Mouse (Mus musculus) adrenal gland, postnatal 4 days (tissue): ENCODE data around the gene Tceal7. TPM values are rescaled to one million over a fixed set of nuclear protein-coding genes. Genes with fewer than 3 reads are reported as not detected.
"Not testable (repeated sequence)": the region's sequence is repeated elsewhere in the genome, so short reads cannot be mapped to it uniquely, and the experiment has no call there.

ENCODE experiments used
- DNase-seq, 2 experiments: peaks; one replicate each; pipeline ENCODE4 v3.0.0; 2021 to 2022; ENCODE audit warnings: low spot score in 2 of 2, mixed read lengths in 2 of 2
- microRNA-seq: library from miRNA; unstranded; fragments of <30 nt; microRNA quantifications from one replicate; pipeline ENCODE4 v1.2.0, GENCODE M21; 2021
- total RNA-seq, 2 experiments: library from RNA; stranded (reverse); gene quantifications; 2 replicates each; pipeline ENCODE4 v1.2.3; 2021

Gene Tceal7
- total RNA-seq, 2 experiments from 2014 or later, result 7.6 to 42.3 TPM

DNA sequence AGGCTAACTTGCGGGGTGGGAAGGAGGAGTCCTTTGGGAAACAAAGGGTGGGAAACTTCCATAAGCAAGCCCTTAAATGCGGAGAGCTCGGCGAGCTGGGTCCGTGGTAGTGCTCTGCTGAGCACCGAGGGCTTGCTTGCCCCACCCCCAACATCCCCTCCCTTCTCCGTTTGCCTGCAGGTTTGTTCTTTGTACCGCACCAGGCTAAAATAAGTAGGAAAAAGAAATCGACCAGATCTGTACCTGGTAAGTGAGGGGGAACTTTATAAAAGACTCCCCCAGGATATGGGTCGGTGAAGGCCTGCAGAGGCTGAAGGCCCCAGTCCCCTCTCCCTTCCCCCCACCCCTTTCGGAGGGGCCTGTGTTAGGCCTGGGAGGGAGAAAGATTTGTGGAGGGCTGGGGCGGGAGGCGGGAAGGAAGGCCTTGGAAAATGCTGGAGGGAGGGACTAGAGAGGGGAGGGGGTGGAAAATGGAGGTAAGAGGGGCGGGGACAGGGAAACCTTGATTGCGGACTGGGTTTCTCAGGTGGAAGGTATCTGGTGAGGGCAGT lies 31.0 kb downstream of the Tceal7 start:
- no peak for DNase-seq

DNA sequence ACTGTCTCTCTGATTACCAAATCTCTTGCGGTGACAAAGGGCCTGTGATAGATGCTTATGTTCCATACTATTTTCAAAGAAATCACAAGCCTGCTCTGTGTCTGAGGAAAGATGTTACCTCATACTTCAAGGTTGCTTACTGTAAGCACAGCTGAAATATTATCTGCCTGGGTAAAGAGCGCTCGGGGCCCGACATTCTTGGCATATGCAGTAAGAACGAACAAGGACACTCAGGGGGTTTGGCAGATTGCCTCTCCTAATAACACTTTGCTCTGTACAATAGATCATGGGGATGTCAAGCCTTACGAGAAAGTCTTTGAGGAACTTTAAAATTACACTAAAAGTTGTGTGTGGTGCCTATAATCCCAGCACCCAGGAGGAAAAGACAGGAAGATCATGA lies 34.2 kb downstream of the Tceal7 start:
- no peak for DNase-seq

DNA sequence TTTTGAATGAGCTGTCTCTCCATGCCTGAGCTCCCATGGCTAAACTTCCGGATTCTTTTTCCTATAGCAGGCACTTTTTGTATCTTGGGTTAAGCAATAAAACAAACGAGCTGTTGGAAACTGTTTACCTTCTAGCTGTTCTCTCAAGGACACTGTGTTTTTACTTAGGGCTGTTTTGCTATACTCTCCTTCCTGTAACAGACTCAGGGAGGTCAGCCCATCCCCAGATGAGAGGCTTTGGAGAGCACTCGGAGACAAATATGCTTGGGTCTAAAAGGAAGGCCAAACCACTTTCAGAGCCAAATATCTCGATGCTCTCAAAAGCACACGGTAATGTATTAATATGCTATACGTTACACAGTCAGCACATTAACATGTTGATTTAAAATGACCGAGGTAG lies 35.1 kb downstream of the Tceal7 start:
- DNase-seq, result no peak

DNA sequence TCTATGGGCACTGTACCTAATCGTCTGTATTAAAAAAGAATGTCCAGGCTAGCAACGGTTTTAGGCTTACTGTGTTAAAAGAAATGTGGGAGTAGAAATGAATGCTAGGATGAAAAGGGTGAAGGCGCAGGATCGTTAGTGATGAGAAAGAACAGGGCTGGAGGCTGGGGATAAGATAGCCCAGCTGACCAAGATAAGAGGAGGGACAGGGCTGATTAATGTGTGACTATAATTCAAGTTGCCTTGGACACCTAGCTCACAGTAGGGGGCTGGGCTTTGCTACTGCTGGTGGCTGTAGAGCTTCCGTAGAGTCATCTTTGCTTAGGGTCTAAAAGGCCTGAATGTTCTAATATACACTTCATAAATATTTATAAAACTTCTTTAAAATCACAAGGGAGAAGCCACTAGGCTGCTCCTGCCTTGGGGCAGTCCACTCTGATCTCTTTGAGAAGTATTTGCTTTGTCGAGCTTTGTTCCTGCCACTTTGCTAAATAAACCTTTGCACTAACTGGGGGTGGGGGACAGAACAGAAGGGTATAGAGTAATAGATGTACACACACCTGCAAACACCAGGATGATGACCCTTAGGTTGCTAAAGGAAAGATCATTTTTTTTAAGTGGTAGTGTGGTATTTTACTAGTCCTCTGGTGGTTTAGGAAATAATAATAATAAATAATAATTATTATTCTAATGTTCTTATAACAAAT lies 37.6 kb downstream of the Tceal7 start:
- DNase-seq, result no peak

DNA sequence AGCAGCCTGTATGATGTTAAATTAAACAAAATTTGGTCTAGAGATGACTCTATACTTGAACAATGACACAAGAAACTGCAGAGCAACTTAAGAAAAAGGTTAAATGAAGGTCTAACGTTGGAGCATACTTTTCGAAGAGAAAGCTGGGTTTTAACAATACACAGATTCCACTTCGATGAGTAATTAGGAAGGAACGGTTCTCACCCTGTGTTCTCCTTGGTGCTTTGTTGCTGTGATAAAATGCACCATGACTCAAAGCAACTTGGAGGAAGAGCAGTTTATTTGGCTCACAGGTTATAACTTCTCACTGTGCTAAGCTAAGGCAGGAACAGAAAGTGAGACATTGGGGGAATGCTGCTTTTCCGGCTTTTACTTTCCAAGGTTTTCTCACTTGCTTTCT lies 53.1 kb downstream of the Tceal7 start:
- DNase-seq, result no peak

DNA sequence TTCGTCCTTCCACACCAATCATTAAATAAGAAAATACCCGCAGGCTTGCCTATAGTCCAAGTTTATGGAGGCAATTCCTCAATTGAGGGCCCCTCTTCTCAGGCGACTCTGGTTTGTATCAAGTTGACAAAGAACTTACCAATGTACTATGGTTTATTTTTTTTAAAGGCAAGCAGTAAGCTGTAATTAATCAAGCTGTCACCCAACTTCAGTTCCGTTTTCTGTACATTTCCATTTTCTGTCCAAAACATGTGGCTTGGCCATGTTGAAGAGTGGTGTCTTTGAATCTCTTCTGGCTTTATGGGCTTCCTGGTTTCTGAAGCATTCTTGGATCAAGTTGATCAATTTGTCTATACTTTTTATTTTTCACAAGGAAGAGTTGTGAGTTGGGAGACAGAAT lies 53.6 kb downstream of the Tceal7 start:
- DNase-seq, result no peak

DNA sequence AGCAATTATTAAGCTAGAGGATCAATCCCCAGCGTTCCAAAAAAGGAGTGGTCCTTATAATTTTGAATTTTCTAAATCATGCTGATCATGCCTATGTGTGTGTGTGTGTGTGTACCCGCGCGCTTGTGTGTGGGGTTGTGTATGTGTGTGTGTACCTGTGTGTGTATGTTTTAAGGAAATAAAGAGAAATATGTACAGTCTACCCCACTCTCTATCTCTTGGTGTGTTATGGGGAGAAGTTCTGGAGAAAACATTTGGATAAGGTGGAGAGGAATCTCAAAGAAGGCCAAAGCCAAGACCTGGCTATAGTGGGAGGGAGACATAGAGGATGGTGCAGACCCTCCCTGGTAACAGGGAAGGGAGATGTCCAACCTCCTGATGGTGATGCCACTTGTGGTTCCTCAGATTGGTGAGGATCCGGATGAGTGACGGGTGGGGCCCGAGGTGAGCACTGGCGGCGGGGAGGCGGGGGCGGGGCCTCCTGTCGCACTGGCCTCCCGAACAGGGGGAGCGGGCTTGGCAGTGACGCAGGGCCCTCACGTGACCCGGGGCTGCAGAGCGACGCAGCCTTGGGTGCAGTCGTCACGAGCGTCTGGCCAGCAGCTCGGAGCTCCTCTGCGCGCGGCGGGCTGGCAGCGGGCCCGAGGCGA lies 55.3 kb downstream of the Tceal7 start, which contains the start of gene Bex3:
Bex3 (plus strand) TSS at position 511 of the 650 bp plus-strand sequence.
- not testable (repeated sequence) for DNase-seq

DNA sequence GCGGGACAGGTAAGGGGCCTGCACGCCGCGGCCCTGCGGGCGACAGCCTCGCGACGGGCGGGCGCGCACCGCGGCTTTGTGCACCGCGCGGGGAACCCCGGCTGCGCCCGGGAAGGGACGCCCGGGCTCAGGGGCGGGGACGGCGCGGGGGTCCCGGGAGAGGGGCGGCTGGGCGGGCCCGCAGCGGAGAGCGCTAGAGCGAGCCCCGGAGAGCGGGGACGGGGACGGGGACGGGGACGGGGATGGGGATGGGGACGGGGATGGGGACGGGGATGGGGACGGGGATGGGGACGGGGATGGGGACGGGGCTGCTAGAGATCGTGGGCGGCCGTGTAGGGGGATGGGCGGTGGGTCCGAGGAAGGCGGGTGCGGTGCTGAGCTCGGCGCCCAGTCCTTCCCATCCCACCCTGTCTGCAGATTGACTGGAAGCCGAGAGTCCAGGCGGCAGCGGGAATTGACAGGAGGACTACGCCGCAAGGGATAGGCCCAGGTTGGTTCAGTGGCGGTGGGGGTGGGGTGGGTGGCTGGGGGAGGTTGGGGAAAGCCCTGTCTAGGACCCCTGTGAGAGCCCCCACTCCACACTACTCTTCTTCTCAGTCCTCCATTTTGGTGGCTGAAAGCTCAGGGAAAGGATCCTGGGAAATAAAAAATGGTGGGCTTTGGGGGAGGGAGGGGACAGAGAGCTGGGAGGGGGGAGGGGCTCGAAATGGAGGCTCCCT lies 56.0 kb downstream of the Tceal7 start:
- not testable (repeated sequence) for DNase-seq

DNA sequence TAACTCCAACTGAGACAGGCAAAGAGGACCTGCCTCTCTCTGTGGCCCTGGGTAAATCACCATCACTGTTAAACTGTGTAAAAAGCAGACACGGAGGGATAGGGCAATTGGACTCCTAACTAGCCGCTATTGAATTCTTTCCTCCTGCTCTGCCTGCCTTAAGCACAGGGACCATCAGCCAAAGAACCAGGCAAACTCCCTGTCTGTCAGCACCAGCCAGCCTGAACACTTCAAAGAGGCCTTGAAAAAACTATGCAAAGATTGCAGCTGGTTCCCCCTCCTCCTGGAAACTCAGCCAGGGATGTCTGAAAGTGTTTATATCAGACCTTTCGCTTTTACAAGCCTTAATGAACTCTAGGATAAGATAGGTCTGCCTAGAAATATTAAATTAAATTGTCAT lies 60.0 kb downstream of the Tceal7 start:
- no peak for DNase-seq

DNA sequence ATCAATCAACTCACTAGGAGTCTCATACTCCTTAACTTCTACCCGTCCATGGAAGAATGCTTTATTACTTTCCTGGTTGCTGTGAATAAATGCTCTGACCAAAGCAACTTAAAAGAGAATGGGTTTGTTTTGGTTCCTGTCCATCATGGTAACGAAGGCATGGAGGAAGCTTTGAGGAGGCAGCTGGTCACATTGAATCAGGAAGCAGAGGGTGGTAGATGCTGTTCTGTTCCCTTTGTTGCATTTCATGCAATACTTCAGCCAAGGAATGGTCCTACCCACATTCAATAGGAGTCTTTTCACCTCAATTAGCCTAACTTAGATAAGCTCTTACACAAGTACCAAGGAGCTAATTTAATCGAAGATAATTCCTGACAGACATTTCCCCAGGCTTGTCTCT lies 60.8 kb downstream of the Tceal7 start:
- no peak for DNase-seq

Small RNA genes lying within 50 kb of the gene (microRNA-seq; reads per million reads assigned to microRNA genes)
- not detected for gene Mir6383

Other genes starting within 250 kb of the Tceal7 start
- 10 to 100 TPM; 40.8 to 44.8 TPM for gene Arxes2, start 221.0 kb upstream of the Tceal7 start, total RNA-seq
- 10 to 100 TPM; 17.9 to 25.6 TPM for gene Arxes1, start 181.4 kb upstream of the Tceal7 start, total RNA-seq
- gene Bex2, start 146.5 kb upstream of the Tceal7 start, total RNA-seq, result 10 to 100 TPM; 71.6 to 73.9 TPM
- under 1 TPM in 1 of 2 experiments, not detected in 1; 0.20 TPM for gene Nxf3, start 129.5 kb upstream of the Tceal7 start, total RNA-seq
- gene Bex4, start 75.8 kb upstream of the Tceal7 start, total RNA-seq, result 10 to 100 TPM; 24.0 to 27.6 TPM
- gene Tceal8, start 42.4 kb upstream of the Tceal7 start, total RNA-seq, result 10 to 100 TPM; 66.7 to 82.4 TPM
- 1 to 10 TPM; 6.8 to 7.7 TPM for gene Tceal5, start 10.9 kb upstream of the Tceal7 start, total RNA-seq
- 10 to 100 TPM; 37.1 to 39.0 TPM for gene Bex1, start 734 bp downstream of the Tceal7 start, total RNA-seq
- 100 to 1,000 TPM; 489 to 570 TPM for gene Tceal9, start 30.3 kb downstream of the Tceal7 start, total RNA-seq
- 100 to 1,000 TPM; 287 to 301 TPM for gene Bex3, start 55.5 kb downstream of the Tceal7 start, total RNA-seq